20 mouse cellular contexts compared by ENCODE assay signal in the genomic region with DNA sequence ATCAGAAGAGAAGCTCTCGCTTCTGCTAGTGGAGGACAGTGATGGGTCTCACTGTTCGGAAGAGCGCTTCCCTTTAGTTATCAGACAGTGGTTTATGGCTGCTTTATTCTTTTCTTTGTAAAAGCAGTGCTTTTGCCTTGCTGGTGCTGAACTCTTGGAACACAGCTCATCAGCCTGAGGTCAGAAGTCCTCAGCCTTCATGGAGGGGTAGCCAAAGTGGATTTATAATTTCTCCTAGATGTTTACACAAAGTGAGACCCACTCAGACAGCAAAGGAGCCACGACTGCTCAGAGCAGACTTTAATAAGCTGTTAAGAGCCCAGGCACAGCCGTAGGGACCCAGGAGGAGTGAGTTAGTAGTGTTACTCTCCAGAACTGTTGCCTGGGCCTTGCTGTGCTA.
DNase-seq lines count a peak whose midpoint lies in the region; ATAC-seq and TF ChIP-seq lines count a peak whose summit lies in the region.
"Had no signal": no experiment of that assay in that cellular context is flagged by ENCODE, and none has a peak within 500 bp of the region (broad histone marks: within the 10 kb centered on the region; RNA-seq: fewer than 3 reads in every experiment).

No protein-coding gene starts in this region.

- no peak for TF ChIP-seq POLR2A in kidney, adult 2 months (IDR thresholded peaks at IDR 0.05; ENCODE audit: low read depth, low read length)

- WGBS in kidney, adult 2 months = 72% methylated on average over 5 of the region's 5 CpGs
- WGBS in intestine, embryonic 16.5 days = 48% methylated on average over 5 of the region's 5 CpGs
- 44% methylated on average over 5 of the region's 5 CpGs for WGBS in stomach, embryonic 14.5 days

- no peak for TF ChIP-seq CTCF in kidney, adult 2 months (conservative IDR thresholded peaks at IDR 0.05; ENCODE audit: insufficient read depth, insufficient read length, low read depth, low read length)

- H3K27me3 ChIP-seq in kidney, adult 2 months (replicated peaks; ENCODE audit: control insufficient read depth, insufficient read depth, low read length) = no peaks in the 10 kb centered on the region
- no peaks in the 10 kb centered on the region for H3K27me3 ChIP-seq in intestine, embryonic 16.5 days (replicated peaks; ENCODE audit: control insufficient read depth, insufficient read depth, low read length)
- no peaks in the 10 kb centered on the region for H3K27me3 ChIP-seq in stomach, embryonic 14.5 days (ENCODE audit: control insufficient read depth, insufficient read depth, low read length)
- H3K27me3 ChIP-seq: megakaryocyte, embryonic 14.5 days; neural tube, embryonic 12.5 days had no signal

- H3K27ac ChIP-seq in kidney, adult 2 months (ENCODE audit: insufficient read depth, low read depth, low read length) = peak overlapping the region; percentile 81
- 0 out of 2 replicates have a peak overlapping the region, but pooled peaks have one; percentile 2 for H3K27ac ChIP-seq in brown adipose tissue, adult 24 weeks (replicated peaks; ENCODE audit: low read depth, low read length)
- peak overlapping the region; percentile 56 for H3K27ac ChIP-seq in intestine, embryonic 16.5 days (ENCODE audit: low read length)
- peak overlapping the region; percentile 29; the same call in 1 of the 2 replicates for H3K27ac ChIP-seq in stomach, embryonic 14.5 days (ENCODE audit: low read length)
- H3K27ac ChIP-seq: forebrain, embryonic 10.5 days; hindbrain, embryonic 14.5 days; neural tube, embryonic 12.5 days had no signal

- H3K9me3 ChIP-seq in intestine, embryonic 16.5 days (ENCODE audit: control insufficient read depth, low read length) = no peaks in the 10 kb centered on the region
- no peaks in the 10 kb centered on the region for H3K9me3 ChIP-seq in stomach, embryonic 14.5 days (ENCODE audit: control insufficient read depth, low read depth, low read length)
- H3K9me3 ChIP-seq: forebrain, embryonic 10.5 days; megakaryocyte, embryonic 14.5 days; neural tube, embryonic 12.5 days had no signal

- no peak overlapping the region for H3K4me2 ChIP-seq in intestine, embryonic 16.5 days (ENCODE audit: low read depth, low read length)
- no peak overlapping the region for H3K4me2 ChIP-seq in stomach, embryonic 14.5 days (replicated peaks; ENCODE audit: low read depth, low read length)
- H3K4me2 ChIP-seq: hindbrain, embryonic 14.5 days; neural tube, embryonic 12.5 days had no signal

- H3K4me1 ChIP-seq in kidney, adult 2 months (ENCODE audit: control insufficient read depth, insufficient read depth, low read length) = peaks cover 40% of the 10 kb centered on the region
- peaks cover 16% of the 10 kb centered on the region; the same call in 1 of the 2 replicates for H3K4me1 ChIP-seq in brown adipose tissue, adult 24 weeks (ENCODE audit: control insufficient read depth, insufficient read depth, insufficient read length, low read length)
- H3K4me1 ChIP-seq in intestine, embryonic 16.5 days (ENCODE audit: control insufficient read depth, insufficient read depth, low read length) = peaks cover 54% of the 10 kb centered on the region
- H3K4me1 ChIP-seq in stomach, embryonic 14.5 days (ENCODE audit: control insufficient read depth, insufficient read depth, low read length) = peaks cover 38% of the 10 kb centered on the region

- no peak for ATAC-seq in intestine, embryonic 16.5 days
- ATAC-seq in stomach, embryonic 14.5 days (ENCODE audit: insufficient number of reproducible peaks, insufficient read depth, low FRiP score, low read depth) = no peak
- no peak for ATAC-seq in CD4-positive, CD25-positive, alpha-beta regulatory T cell, adult 4 months
- ATAC-seq: forebrain, embryonic 16.5 days had no signal

- H3K36me3 ChIP-seq in kidney, adult 2 months (ENCODE audit: control insufficient read depth, insufficient read depth, low read length) = no peaks in the 10 kb centered on the region; the same call in 1 of the 2 replicates
- H3K36me3 ChIP-seq in intestine, embryonic 16.5 days (ENCODE audit: control insufficient read depth, insufficient read depth, low read length) = peaks cover 3% of the 10 kb centered on the region; the same call in 1 of the 2 replicates
- peaks cover 11% of the 10 kb centered on the region for H3K36me3 ChIP-seq in stomach, embryonic 14.5 days (ENCODE audit: control insufficient read depth, insufficient read depth, low read length)
- H3K36me3 ChIP-seq: forebrain, embryonic 10.5 days; neural tube, embryonic 12.5 days had no signal

- no peak for DNase-seq in kidney, adult 2 months
- no peak for DNase-seq in kidney, postnatal 25 days
- DNase-seq in left cerebral cortex, adult 18-20 months (ENCODE audit: low spot score in 2 of 2) = no peak
- DNase-seq: adrenal gland, postnatal 36 days; cerebellum, adult 11 months; gastrocnemius, postnatal 36 days; layer of hippocampus, postnatal 36 days; liver; midbrain, embryonic 14.5 days; retina, postnatal 1 day; right cerebral cortex, postnatal 25 days had no signal

- H3K4me3 ChIP-seq in kidney, adult 2 months (ENCODE audit: insufficient read depth, low read depth, low read length) = no peak overlapping the region
- H3K4me3 ChIP-seq in brown adipose tissue, adult 24 weeks (ENCODE audit: insufficient read depth, low read depth, low read length) = no peak overlapping the region
- H3K4me3 ChIP-seq in intestine, embryonic 16.5 days (ENCODE audit: low read length) = no peak overlapping the region
- no peak overlapping the region for H3K4me3 ChIP-seq in stomach, embryonic 14.5 days (ENCODE audit: low read depth, low read length)
- H3K4me3 ChIP-seq: forebrain, embryonic 10.5 days; megakaryocyte, embryonic 14.5 days; neural tube, embryonic 12.5 days had no signal

- H3K9ac ChIP-seq in intestine, embryonic 16.5 days (ENCODE audit: low read depth, low read length) = peak overlapping the region; percentile 42
- no peak overlapping the region for H3K9ac ChIP-seq in stomach, embryonic 14.5 days (replicated peaks; ENCODE audit: low read depth, low read length)
- H3K9ac ChIP-seq: hindbrain, embryonic 14.5 days; neural tube, embryonic 12.5 days had no signal

Comparison
In these comparisons a context has a peak if more than half of its experiments do, and no peak if none do; other contexts are left out.
1. H3K27ac ChIP-seq: peak in every context shown above with its lines; median percentile 81 in kidney, adult 2 months; 56 in intestine, embryonic 16.5 days; 29 in stomach, embryonic 14.5 days; 2 in brown adipose tissue, adult 24 weeks.